Mouse (Mus musculus): ENCODE measurements around the gene Olfr1189. TPM values are rescaled to one million over a fixed set of nuclear protein-coding genes. Genes with fewer than 3 reads are reported as not detected.
"Not testable (repeated sequence)": the region's sequence is repeated elsewhere in the genome, so short reads cannot be mapped to it uniquely, and the experiment has no call there.

The Olfr1189 gene
- not detected for total RNA-seq (2022)

DNA sequence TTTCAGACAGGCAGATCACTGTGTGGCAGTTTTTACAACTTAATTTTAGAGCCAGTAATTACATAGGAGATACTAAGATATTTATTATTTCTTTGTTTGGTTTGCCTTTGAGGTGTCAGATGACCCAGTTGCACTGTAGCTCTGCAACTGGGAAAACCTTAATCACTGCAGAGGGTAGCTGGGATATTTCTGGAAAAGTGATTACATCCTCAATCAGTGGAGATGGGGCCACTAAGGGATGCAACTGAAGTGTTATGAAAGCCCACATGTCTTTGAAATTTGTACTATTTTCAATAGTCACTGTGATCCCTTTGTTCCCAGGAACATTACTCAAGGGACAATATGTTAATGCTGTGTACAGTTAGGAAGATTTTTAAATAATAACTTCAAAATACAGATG lies at the start of gene Olfr1189:
TSS of gene Olfr1189 (plus strand) at position 301 of the 400 bp plus-strand sequence.
- no peak for DNase-seq

DNA sequence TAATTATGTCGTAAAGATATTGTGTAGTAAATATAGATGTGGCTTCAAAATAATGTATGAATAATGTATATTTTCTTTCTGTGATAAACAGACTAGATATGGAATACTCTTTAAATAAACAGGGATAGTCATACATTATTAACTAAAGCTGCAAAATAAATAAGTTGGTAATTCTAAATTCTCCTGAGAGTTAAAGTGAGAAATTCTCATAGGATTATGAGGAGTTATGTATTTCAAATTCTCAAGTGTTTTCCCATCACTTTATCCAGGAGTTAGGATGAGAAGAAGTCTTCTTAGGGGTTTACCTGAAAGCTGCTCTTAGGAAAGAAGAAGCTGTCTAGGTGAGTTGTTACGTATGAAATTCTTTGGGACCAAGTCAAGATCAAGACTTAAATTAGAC lies 29.6 kb upstream of the Olfr1189 start, which contains the start of gene Olfr1188:
TSS of gene Olfr1188 (plus strand) at position 301 of the 400 bp plus-strand sequence.
- DNase-seq: no peak

DNA sequence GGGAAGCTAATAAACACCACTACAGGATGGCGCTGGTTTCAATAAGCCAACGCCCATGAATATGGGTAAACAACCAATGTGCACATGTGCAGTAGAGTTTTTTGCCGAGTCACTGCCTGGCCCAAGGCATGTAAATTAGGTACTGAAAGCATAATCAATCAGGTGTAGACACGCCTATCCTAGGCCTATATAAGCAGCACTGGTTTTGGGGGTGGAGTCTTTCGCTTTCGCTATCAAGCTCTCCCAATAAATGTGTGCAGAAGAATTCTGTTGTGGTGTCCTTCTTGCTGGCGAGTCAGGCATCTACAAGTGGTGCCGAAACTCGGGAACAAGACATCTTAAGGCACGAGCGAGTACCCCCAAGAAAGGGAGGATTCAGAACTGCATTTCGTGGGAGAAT lies 13.6 kb upstream of the Olfr1189 start:
- not testable (repeated sequence) for DNase-seq

DNA sequence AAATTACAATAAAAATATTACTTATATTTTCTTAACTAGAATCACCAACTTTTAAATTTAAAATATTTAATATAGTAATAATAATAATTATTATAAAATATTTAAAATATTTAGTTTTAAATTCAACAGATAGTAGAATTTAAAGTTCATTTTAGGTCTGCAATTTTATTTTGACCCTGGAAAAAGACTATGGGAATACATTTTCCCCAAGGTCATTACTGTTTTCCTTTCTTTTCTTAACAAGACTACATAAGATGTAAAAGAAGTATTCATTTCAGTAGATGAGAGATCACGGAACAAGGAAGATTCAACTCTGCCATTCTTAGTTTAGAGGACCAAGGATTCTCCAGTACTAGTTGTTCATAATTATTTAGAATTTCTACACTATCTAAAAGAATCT lies 54.0 kb downstream of the Olfr1189 start, which contains the start of gene Olfr1191-ps1:
TSS of gene Olfr1191-ps1 (plus strand) at position 301 of the 400 bp plus-strand sequence.
- DNase-seq: not testable (repeated sequence)

Other genes starting within 250 kb of the Olfr1189 start
- gene Olfr1176, start 249.7 kb upstream of the Olfr1189 start, total RNA-seq (2022): not detected
- gene Olfr1177-ps, start 240.0 kb upstream of the Olfr1189 start, total RNA-seq (2022): not detected
- gene Olfr1178, start 199.4 kb upstream of the Olfr1189 start, total RNA-seq (2022): not detected
- gene Olfr1179, start 180.0 kb upstream of the Olfr1189 start, total RNA-seq (2022): not detected
- not detected for gene Olfr1180, start 167.3 kb upstream of the Olfr1189 start, total RNA-seq (2022)
- gene Olfr1181, start 160.3 kb upstream of the Olfr1189 start, total RNA-seq (2022): not detected
- not detected for gene Gm13757, start 137.3 kb upstream of the Olfr1189 start, total RNA-seq (2022)
- not detected for gene Olfr1183, start 131.6 kb upstream of the Olfr1189 start, total RNA-seq (2022)
- not detected for gene Olfr1184, start 102.9 kb upstream of the Olfr1189 start, total RNA-seq (2022)
- gene Olfr1185-ps1, start 93.1 kb upstream of the Olfr1189 start, total RNA-seq (2022): not detected
- gene Olfr1186, start 67.9 kb upstream of the Olfr1189 start, total RNA-seq (2022): not detected
- not detected for gene Olfr1188, start 29.5 kb upstream of the Olfr1189 start, total RNA-seq (2022)
- gene Olfr1191-ps1, start 54.1 kb downstream of the Olfr1189 start, total RNA-seq (2022): not detected
- gene Olfr1192-ps1, start 62.1 kb downstream of the Olfr1189 start, total RNA-seq (2022): not detected
- not detected for gene Olfr1193, start 89.2 kb downstream of the Olfr1189 start, total RNA-seq (2022)
- not detected for gene Olfr1195, start 102.7 kb downstream of the Olfr1189 start, total RNA-seq (2022)
- not detected for gene Olfr1196, start 118.1 kb downstream of the Olfr1189 start, total RNA-seq (2022)
- gene Olfr1197, start 145.9 kb downstream of the Olfr1189 start, total RNA-seq (2022): not detected
- gene Olfr1198, start 164.9 kb downstream of the Olfr1189 start, total RNA-seq (2022): not detected
- gene Olfr1199, start 174.0 kb downstream of the Olfr1189 start, total RNA-seq (2022): not detected
- not detected for gene Olfr1200, start 184.0 kb downstream of the Olfr1189 start, total RNA-seq (2022)
- gene Olfr1201, start 206.6 kb downstream of the Olfr1189 start, total RNA-seq (2022): not detected
- gene Olfr1202, start 228.0 kb downstream of the Olfr1189 start, total RNA-seq (2022): not detected
- not detected for gene Olfr1205, start 243.3 kb downstream of the Olfr1189 start, total RNA-seq (2022)

All from adrenal gland, adult 8-10 months (tissue).